Mouse (Mus musculus): ENCODE results near the gene Snd1. TPM values are rescaled to one million over a fixed set of nuclear protein-coding genes. Genes with fewer than 3 reads are reported as not detected.
"Not testable (repeated sequence)": the region's sequence is repeated elsewhere in the genome, so short reads cannot be mapped to it uniquely, and the experiment has no call there.

Gene Snd1
- total RNA-seq, 4 experiments from 2014 or later: 152 to 181 (median 176) TPM

- no peak for DNase-seq
Measured at GRCm38 (mm10) chr6:28486471-28486870, 11.5 kb downstream of the Snd1 start.

- DNase-seq: no peak
Measured at GRCm38 (mm10) chr6:28486905-28487304, 12.0 kb downstream of the Snd1 start.

- no peak for DNase-seq
Measured at GRCm38 (mm10) chr6:28488204-28488851, 13.4 kb downstream of the Snd1 start.

DNA sequence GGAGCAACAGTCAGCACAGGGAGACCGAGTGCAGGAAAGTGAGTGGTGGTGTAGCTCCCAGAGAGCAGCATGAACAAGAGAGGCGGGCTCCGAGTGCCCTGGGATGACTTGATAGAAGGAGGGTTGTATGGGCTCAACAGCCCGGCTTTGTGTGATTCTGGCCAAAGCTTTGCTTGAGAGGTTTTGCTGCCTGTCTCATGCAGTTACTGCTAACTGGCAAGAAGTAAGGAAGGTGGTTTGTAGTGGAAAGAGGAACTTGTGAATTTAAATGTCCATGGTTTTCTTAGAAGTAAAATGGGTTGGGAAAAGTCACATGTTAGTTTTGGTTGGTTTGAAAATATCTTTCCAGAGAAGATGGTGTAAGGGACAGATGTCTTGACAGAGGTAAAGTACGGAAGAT, 15.7 kb downstream of the Snd1 start:
- no peak for DNase-seq

GRCm38 (mm10) chr6:28491198-28491597, 16.3 kb downstream of the Snd1 start:
- no peak for DNase-seq

GRCm38 (mm10) chr6:28497837-28498236, 22.9 kb downstream of the Snd1 start:
- no peak for DNase-seq

- DNase-seq: no peak
Measured at GRCm38 (mm10) chr6:28502576-28502975, 27.6 kb downstream of the Snd1 start.

DNA sequence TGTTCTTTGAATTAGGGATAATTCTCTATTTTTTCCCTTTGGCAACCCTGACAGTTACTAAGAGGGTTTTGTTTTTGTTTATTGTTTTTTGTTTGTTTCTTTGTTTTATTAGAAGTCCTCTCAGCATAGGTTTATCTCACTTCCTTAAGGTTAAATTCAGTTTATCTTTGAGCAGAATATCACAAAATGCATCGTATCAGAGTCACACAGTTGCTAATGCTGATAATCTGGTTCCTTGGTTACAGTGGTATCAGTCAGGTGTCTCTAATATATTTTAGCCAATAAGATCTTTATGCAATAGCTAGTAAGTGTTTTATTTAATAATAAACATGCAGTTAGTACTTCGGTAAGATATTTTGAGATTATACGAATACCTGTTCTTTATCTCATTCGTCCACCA, 28.2 kb downstream of the Snd1 start:
- DNase-seq: no peak

DNA sequence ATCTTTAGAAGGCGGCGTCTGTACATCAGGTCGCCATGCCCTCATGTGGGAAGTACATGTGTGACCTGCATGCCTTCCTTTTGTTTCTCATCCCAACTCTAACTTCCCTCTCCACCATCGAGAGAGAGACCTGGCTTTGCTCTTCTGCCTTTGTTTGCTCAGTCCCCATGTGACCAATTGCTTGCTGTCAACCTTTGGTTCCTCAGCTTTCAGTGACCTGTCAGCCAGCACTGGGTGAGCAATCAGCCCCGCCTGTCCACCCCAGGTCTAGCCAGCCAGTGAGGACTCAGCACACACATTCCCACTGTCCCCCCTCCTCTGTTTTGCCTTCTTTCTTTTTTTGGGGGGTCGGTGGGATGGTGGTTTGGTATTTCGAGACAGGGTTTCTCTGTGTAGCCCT, 29.7 kb downstream of the Snd1 start:
- no peak for DNase-seq

DNA sequence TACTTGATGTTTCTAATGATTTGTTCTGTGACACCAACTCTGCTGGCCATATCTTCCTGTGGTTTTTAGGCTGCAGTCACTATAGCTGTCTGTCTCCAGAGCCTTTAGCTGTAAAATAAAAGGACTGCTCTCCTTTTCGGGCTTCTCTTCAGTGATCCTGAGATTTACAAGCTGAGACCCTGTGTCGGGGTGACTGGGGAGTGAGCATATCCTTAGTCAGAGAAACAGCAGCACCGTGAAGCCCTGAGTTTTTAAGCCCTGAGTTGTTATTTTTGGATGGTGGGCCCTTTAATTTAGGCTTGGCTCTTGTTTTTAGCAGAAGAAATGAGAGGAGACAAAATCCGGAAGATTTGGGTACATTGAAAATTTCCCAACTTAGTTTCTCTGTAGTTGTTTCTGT, 32.8 kb downstream of the Snd1 start:
- no peak for DNase-seq

DNA sequence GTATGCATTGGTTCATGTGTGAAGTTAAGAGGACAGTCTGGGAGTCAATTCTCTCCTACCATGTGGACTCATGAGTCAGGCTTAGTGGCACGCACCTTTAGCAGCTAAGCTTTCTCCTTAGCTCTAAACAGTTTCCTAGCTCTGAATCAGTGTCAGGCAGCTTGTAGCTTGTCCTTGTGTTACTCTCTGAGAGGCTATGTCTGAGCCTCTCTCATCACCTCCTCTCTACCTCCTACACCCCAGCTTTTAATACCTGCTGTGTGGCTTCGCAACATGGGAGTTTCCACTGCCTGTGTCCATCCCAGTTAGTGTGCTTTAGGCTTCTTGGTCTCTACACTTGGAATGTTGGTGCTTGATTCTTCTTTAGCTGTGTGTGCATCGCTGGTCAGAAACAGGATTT, 39.3 kb downstream of the Snd1 start:
- DNase-seq: no peak

DNA sequence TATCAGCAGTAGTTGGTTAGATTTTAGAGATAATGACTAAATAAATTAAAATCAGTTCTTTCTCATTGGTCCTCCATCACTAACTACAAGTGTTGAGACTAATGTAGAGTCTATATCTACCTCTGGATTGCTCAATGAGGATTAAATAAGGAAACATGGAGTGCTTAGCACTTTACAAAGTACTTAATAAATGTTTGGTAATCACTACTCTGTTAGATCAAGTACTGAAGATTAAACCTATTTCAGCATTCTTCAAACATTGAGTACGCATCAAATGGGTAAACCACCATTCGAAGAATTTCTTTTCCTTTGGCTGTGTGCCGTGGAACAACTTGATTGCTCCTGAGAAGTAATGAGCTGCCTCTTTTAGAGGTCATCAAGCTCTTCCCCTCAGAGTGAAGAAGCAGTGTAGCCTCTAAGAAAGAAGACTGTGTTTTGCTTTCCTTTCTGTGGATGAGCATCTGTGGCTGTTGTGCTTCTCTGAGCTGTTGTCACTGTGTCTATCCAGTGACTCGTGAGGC, 40.0 kb downstream of the Snd1 start:
- no peak for DNase-seq

DNA sequence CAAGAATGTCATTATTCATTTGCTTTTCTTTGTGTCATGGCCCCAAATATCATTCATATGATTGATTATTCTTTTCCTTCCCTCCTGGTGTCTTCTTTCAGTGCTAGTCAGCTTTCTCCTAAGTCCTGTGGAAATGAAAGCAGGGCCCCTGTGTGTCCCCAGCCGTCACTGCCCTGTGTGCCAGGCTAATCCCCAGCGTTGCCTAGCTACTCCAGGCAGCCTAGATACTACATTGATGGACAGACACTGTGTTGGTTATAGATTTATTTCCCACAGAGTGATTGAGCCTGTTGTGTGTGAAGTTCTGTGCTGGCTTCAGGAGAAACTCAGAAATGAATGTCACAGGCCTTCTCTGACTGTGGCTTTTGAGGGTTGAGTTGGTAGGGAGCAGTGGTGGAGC, 41.7 kb downstream of the Snd1 start:
- no peak for DNase-seq

GRCm38 (mm10) chr6:28517050-28517449, 42.1 kb downstream of the Snd1 start:
- no peak for DNase-seq

DNA sequence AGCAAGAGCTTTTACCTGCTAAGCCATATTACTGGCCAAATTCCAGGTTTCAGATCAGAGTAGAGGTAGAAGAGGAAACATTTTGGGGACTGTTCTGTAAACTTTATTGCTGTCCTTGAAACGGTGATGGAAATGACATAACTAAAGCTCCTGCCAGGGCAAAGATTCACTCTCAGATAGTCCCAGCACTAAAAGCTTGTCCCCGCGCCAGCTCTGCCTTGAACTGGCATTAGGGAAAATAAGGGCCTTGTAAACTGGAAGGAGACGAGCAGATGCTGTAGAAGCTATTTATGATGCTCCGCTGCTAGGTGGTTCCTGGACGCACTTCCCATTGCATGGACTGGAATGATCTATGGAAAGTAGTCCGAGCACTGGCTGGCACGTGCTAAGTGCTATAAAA, 44.5 kb downstream of the Snd1 start:
- DNase-seq: no peak

DNA sequence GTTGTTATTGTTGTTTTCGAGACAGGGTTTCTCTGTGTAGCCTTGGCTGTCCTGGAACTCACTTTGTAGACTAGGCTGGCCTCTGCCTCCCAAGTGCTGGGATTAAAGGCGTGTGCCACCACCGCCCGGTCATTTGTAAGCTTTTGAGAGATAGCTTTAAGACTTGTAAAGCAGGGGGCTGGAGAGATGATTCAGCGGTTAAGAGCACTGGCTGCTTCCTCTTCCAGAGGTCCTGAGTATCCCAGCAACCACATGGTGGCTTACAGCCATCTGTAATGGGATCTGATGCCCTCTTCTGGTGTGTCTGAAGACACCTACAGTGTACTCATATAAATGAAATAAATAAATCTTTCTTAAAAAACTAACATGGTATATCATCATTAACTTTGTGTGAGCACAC, 45.8 kb downstream of the Snd1 start:
- DNase-seq: not testable (repeated sequence)

GRCm38 (mm10) chr6:28521416-28521815, 46.5 kb downstream of the Snd1 start:
- DNase-seq: no peak

DNA sequence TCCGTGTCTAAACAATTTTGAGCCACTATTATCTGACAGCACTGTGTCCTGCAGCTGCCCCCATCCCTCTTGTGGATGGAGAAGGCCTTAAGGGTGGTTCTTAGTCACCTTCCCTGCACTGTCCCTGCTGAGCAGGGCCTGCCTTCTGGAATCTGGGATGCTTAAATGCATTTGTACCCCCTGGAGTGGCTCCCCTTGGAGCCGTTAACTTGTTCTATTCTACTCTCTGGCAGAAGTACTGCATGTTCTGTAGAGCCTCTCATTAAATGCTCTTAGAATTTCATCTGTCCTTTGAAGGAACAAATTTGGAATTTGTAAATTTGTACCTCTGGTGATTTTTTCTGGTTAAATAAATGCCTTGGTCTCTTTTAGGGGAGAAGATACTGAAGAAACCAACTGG, 50.6 kb downstream of the Snd1 start:
- no peak for DNase-seq

- DNase-seq: no peak
Measured at GRCm38 (mm10) chr6:28527459-28527858, 52.5 kb downstream of the Snd1 start.

DNA sequence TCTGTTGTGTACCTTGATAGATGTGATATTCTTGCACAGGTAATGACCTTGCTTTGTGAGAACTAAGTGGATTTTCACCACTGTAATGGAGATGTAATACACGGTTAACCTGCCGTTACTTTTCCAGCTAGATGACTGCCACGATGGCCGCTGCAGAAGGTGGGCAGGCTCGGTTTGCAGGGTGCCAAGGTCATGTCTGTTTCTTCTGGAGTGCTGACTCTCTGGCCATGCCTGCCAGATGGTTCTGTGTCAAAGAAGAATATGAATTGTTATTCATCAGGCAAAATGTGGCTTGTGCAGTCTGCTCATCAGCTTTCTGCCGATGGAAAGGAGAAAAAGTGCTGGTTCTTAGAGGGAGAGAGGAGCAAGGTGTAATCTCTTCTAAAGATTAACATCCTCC, 53.3 kb downstream of the Snd1 start:
- no peak for DNase-seq

GRCm38 (mm10) chr6:28536464-28536863, 61.5 kb downstream of the Snd1 start:
- DNase-seq: no peak

DNA sequence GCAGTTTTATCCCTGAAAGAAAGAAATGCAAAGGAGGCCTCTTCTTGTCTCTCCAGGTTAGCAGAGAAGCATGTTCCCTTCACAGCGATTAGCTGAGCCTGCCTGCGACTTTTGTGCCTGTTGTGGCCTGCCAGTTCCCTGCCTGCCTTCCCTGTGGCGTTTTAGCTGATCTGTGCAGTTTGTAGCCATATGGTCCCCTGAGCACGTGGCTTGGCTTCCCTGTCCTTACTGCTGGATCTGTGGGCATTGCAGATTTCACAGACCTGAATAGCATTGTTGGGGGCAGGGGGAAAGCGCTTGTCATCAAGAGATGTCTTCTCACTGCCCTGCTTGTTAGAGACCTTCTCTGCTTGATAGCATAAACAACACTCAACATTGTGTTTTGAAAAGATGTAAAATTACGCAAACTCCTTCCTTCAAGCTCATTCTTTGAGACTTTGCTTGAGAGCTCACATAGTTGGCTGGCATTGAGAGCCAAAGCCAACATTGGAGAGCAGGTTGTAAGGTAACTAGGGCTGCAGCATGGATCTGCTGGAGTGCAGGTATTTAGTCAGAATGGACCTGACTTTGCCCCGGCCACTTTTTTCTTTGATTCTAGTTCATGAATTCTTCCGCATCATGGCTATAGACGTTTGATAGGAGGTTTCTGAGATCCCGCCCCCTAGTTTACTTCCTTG, 63.0 kb downstream of the Snd1 start:
- DNase-seq: no peak

- no peak for DNase-seq
Measured at GRCm38 (mm10) chr6:28542298-28542701, 67.4 kb downstream of the Snd1 start.

- no peak for DNase-seq
Measured at GRCm38 (mm10) chr6:28546943-28547342, 72.0 kb downstream of the Snd1 start.

Measured in adrenal gland, adult 8-10 months (tissue).